ENCODE assay signal across 9 mouse cellular contexts in genomic region chr1:191364477-191364876, GRCm38 (mm10). TPM values are rescaled to one million over a fixed set of nuclear protein-coding genes. Genes with fewer than 3 reads are reported as not detected.
DNase-seq lines count a peak whose midpoint lies in the region; ATAC-seq and TF ChIP-seq lines count a peak whose summit lies in the region.
"Had no signal": no experiment of that assay in that cellular context is flagged by ENCODE, and none has a peak within 500 bp of the region (broad histone marks: within the 10 kb centered on the region; RNA-seq: fewer than 3 reads in every experiment).

No protein-coding gene starts in this region.

- H3K36me3 ChIP-seq in embryonic facial prominence, embryonic 11.5 days (replicated peaks; ENCODE audit: control insufficient read depth, insufficient read depth, low read depth, low read length): no peaks in the 10 kb centered on the region
- H3K36me3 ChIP-seq in embryonic facial prominence, embryonic 10.5 days (replicated peaks): peaks cover 27% of the 10 kb centered on the region
- H3K36me3 ChIP-seq in testis, adult 2 months (ENCODE audit: control insufficient read depth, insufficient read depth, low read length): no peaks in the 10 kb centered on the region
- peaks cover 18% of the 10 kb centered on the region for H3K36me3 ChIP-seq in liver, embryonic 14.5 days (replicated peaks; ENCODE audit: control insufficient read depth, insufficient read depth, low read depth)

- peak; percentile 11; the same call in 1 of the 2 replicates for TF ChIP-seq CTCF in testis, adult 2 months (IDR thresholded peaks at IDR 0.05; ENCODE audit: control insufficient read depth, insufficient read depth, insufficient replicate concordance, low read depth, low read length)
- TF ChIP-seq CTCF in liver, embryonic 14.5 days (IDR thresholded peaks at IDR 0.05; ENCODE audit: low read depth): peak; percentile 82

- no peaks in the 10 kb centered on the region for H3K9me3 ChIP-seq in embryonic facial prominence, embryonic 11.5 days (replicated peaks; ENCODE audit: control insufficient read depth, low read length)
- no peaks in the 10 kb centered on the region for H3K9me3 ChIP-seq in embryonic facial prominence, embryonic 10.5 days
- no peaks in the 10 kb centered on the region for H3K9me3 ChIP-seq in liver, embryonic 14.5 days (ENCODE audit: control insufficient read depth, low read length)
- H3K9me3 ChIP-seq: limb, embryonic 13.5 days had no signal

- no peak for TF ChIP-seq POLR2A in testis, adult 2 months (IDR thresholded peaks at IDR 0.05; ENCODE audit: control insufficient read depth, low read depth, low read length)

- TF ChIP-seq EP300 in liver, embryonic 14.5 days (IDR thresholded peaks at IDR 0.05; ENCODE audit: low read depth): no peak

- H3K27ac ChIP-seq in embryonic facial prominence, embryonic 11.5 days (replicated peaks; ENCODE audit: low read depth, low read length): no peak overlapping the region
- H3K27ac ChIP-seq in embryonic facial prominence, embryonic 10.5 days (replicated peaks): no peak overlapping the region
- H3K27ac ChIP-seq in testis, adult 2 months (ENCODE audit: control insufficient read depth, insufficient read depth, low read depth, low read length): no peak overlapping the region
- no peak overlapping the region for H3K27ac ChIP-seq in liver, embryonic 14.5 days
- H3K27ac ChIP-seq: limb, embryonic 13.5 days had no signal

- 58% methylated on average over 4 of the region's 4 CpGs for WGBS in embryonic facial prominence, embryonic 11.5 days
- 68% methylated on average over 4 of the region's 4 CpGs for WGBS in embryonic facial prominence, embryonic 10.5 days
- WGBS in liver, embryonic 14.5 days (ENCODE audit: insufficient replicate concordance): 54% methylated on average over 4 of the region's 4 CpGs

- no peak overlapping the region for H3K9ac ChIP-seq in embryonic facial prominence, embryonic 11.5 days (replicated peaks; ENCODE audit: low read length)
- H3K9ac ChIP-seq in liver, embryonic 14.5 days (replicated peaks): no peak overlapping the region
- H3K9ac ChIP-seq: limb, embryonic 13.5 days had no signal

- no peak overlapping the region for H3K4me2 ChIP-seq in embryonic facial prominence, embryonic 11.5 days (ENCODE audit: low read depth, low read length)
- H3K4me2 ChIP-seq in liver, embryonic 14.5 days (ENCODE audit: low read depth): no peak overlapping the region
- H3K4me2 ChIP-seq: limb, embryonic 13.5 days had no signal

- no peak overlapping the region for H3K4me3 ChIP-seq in embryonic facial prominence, embryonic 11.5 days (ENCODE audit: low read depth, low read length)
- H3K4me3 ChIP-seq in embryonic facial prominence, embryonic 10.5 days: no peak overlapping the region
- H3K4me3 ChIP-seq in testis, adult 2 months (ENCODE audit: control insufficient read depth, low read depth, low read length): no peak overlapping the region
- H3K4me3 ChIP-seq in liver, embryonic 14.5 days (ENCODE audit: insufficient read depth in 1 of 2, low read depth in 2 of 2, low read length in 2 of 2): no peak overlapping the region
- H3K4me3 ChIP-seq: limb, embryonic 13.5 days had no signal

- no peak for ATAC-seq in embryonic facial prominence, embryonic 11.5 days (replicated peaks; ENCODE audit: insufficient number of reproducible peaks, low FRiP score, low TSS enrichment, low read depth)
- peak; percentile 50; the same call in 1 of the 2 replicates for ATAC-seq in liver, embryonic 14.5 days (ENCODE audit: insufficient read depth)

- no peaks in the 10 kb centered on the region for H3K4me1 ChIP-seq in embryonic facial prominence, embryonic 11.5 days (ENCODE audit: control insufficient read depth, insufficient read depth, low read length)
- no peaks in the 10 kb centered on the region for H3K4me1 ChIP-seq in embryonic facial prominence, embryonic 10.5 days
- no peaks in the 10 kb centered on the region for H3K4me1 ChIP-seq in testis, adult 2 months (ENCODE audit: control insufficient read depth, insufficient read depth, low read length)
- H3K4me1 ChIP-seq in liver, embryonic 14.5 days (replicated peaks; ENCODE audit: control insufficient read depth in 2 of 2, insufficient read depth in 2 of 2, low read length in 1 of 2): no peaks in the 10 kb centered on the region

- H3K27me3 ChIP-seq in embryonic facial prominence, embryonic 11.5 days (ENCODE audit: control insufficient read depth, insufficient read depth, low read length): no peaks in the 10 kb centered on the region
- H3K27me3 ChIP-seq in embryonic facial prominence, embryonic 10.5 days (replicated peaks; ENCODE audit: low read depth, poor library complexity, severe bottlenecking): no peaks in the 10 kb centered on the region
- no peaks in the 10 kb centered on the region for H3K27me3 ChIP-seq in testis, adult 2 months (ENCODE audit: control insufficient read depth, insufficient read depth, low read length)
- no peaks in the 10 kb centered on the region for H3K27me3 ChIP-seq in liver, embryonic 14.5 days (ENCODE audit: control insufficient read depth, insufficient read depth, low read length)
- H3K27me3 ChIP-seq: limb, embryonic 13.5 days had no signal

- peak; percentile 40 for DNase-seq in embryonic facial prominence, embryonic 11.5 days (ENCODE audit: low spot score)
- no peak for DNase-seq in embryonic facial prominence, embryonic 10.5 days (ENCODE audit: low spot score)
- no peak for DNase-seq in testis, postnatal 14 days (ENCODE audit: low spot score)
- DNase-seq in liver, embryonic 14.5 days (ENCODE audit: low read depth in 3 of 3, low spot score in 3 of 3): peak; percentile 20 to 40 (median 30)
- DNase-seq in thymus, postnatal 25 days: peak; percentile 57
- DNase-seq in urinary bladder, adult 18-20 months (ENCODE audit: low spot score in 2 of 2): no peak
- no peak for DNase-seq in right cerebral cortex, postnatal 4 days

RNA-seq across cellular contexts. Expression of gene Ppp2r5a, which starts 38.6 kb away (rescaled TPM):
- 18.8 and 24.8 TPM in 2 replicates for polyA plus RNA-seq in embryonic facial prominence, embryonic 11.5 days (2014; fragmentation: Nextera tagmentation; extraction: Ambion mirVana)
- 10.5 and 12.1 TPM in 2 replicates for polyA plus RNA-seq in embryonic facial prominence, embryonic 10.5 days (2016; fragmentation: Nextera tagmentation; extraction: Ambion mirVana)
- polyA plus RNA-seq in testis, adult 2 months (2012; rRNA removed): 10.0 and 14.2 TPM in 2 replicates
- polyA plus RNA-seq in liver, embryonic 14.5 days (2012; rRNA removed): 16.4 and 23.8 TPM in 2 replicates
- 21.0 and 23.8 TPM in 2 replicates for polyA plus RNA-seq in liver, embryonic 14.5 days (2014; fragmentation: Nextera tagmentation; extraction: Ambion mirVana)

RNA-seq across cellular contexts. Expression of gene Tmem206, which starts 38.8 kb away (rescaled TPM):
- polyA plus RNA-seq in embryonic facial prominence, embryonic 11.5 days (2014; fragmentation: Nextera tagmentation; extraction: Ambion mirVana): 29.6 and 30.8 TPM in 2 replicates
- 25.4 and 26.0 TPM in 2 replicates for polyA plus RNA-seq in embryonic facial prominence, embryonic 10.5 days (2016; fragmentation: Nextera tagmentation; extraction: Ambion mirVana)
- polyA plus RNA-seq in testis, adult 2 months (2012; rRNA removed): 15.7 and 20.2 TPM in 2 replicates
- polyA plus RNA-seq in liver, embryonic 14.5 days (2012; rRNA removed): 3.7 and 4.1 TPM in 2 replicates
- 6.3 and 7.6 TPM in 2 replicates for polyA plus RNA-seq in liver, embryonic 14.5 days (2014; fragmentation: Nextera tagmentation; extraction: Ambion mirVana)

RNA-seq across cellular contexts. Expression of gene Nenf, which starts 46.5 kb away (rescaled TPM):
- 74.3 and 77.8 TPM in 2 replicates for polyA plus RNA-seq in embryonic facial prominence, embryonic 11.5 days (2014; fragmentation: Nextera tagmentation; extraction: Ambion mirVana)
- polyA plus RNA-seq in embryonic facial prominence, embryonic 10.5 days (2016; fragmentation: Nextera tagmentation; extraction: Ambion mirVana): 42.8 and 48.6 TPM in 2 replicates
- polyA plus RNA-seq in testis, adult 2 months (2012; rRNA removed): 32.5 and 38.2 TPM in 2 replicates
- 26.5 and 29.4 TPM in 2 replicates for polyA plus RNA-seq in liver, embryonic 14.5 days (2012; rRNA removed)
- 34.9 and 35.3 TPM in 2 replicates for polyA plus RNA-seq in liver, embryonic 14.5 days (2014; fragmentation: Nextera tagmentation; extraction: Ambion mirVana)

Comparison
In these comparisons a context has a peak if more than half of its experiments do, and no peak if none do; other contexts are left out.
1. DNase-seq: peak in embryonic facial prominence, embryonic 11.5 days (single experiment), liver, embryonic 14.5 days (3 of 3) and thymus, postnatal 25 days (single experiment); none in embryonic facial prominence, embryonic 10.5 days (single experiment), testis, postnatal 14 days (single experiment), urinary bladder, adult 18-20 months (0 of 2) and right cerebral cortex, postnatal 4 days (single experiment).